Mouse (Mus musculus): ENCODE measurements around the gene Pde6g. TPM values are rescaled to one million over a fixed set of nuclear protein-coding genes. Genes with fewer than 3 reads are reported as not detected.

The Pde6g gene
- total RNA-seq, 1 experiment, result not detected

DNA sequence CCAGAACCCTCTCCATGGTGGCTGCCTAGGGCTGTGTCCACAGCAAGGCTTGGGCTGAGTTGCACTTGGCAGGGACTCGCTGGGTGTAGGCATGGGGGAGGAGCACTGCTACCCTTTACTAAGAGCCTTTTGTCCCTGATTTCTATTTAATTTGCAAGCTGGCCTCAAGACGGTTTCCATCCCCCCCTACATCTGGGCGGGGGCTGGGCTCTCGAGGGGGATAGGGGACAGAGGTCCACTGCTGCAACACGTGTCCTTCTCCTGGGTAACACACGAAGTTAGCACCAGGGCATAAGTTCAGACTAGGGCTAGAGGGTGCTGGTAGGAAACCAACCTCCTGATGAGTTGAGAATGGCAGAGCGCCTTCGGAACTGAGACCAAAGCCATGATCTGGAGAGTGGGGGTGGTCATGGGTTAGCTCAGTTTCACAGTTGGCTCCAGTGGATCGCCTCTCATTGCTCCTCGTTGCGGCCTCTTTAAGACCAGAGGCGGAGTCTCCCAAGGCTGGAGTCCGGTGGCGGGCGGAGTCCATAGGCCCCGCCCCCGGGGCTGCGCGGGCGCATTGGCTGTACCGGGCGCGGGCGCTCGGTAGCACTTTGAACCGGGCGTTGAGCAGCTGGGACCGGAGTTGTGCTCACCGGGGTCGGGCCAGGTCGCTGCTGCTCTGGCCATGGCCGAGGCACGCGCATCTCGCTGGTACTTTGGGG, 38.2 kb upstream of the Pde6g start, which contains the start of gene Slc25a10:
Gene Slc25a10, plus strand, starts transcription at position 524 of the 707 bp plus-strand sequence.
- in situ Hi-C loops (cut with MboI; ENCODE audit: low sequenced_read_pairs in 2 of 2, unreplicated experiment in 2 of 2), result no loop called here
- TF ChIP-seq CHD2 (IDR thresholded peaks at IDR 0.05; ENCODE audit: low read depth, low read length) (no peak), ZC3H11A (IDR thresholded peaks at IDR 0.05; ENCODE audit: borderline replicate concordance, low read depth, low read length) (no peak), HCFC1 (IDR thresholded peaks at IDR 0.05; ENCODE audit: borderline replicate concordance, insufficient read depth, low read length) (no peak), ZNF384 (IDR thresholded peaks at IDR 0.05; ENCODE audit: low read depth, low read length) (no peak), MAFK (IDR thresholded peaks at IDR 0.05; ENCODE audit: insufficient read depth, low read depth, low read length) (no peak)
- Histone ChIP-seq H3K4me3 (ENCODE audit: insufficient read depth in 1 of 2, low read depth in 1 of 2, low read length in 2 of 2, poor library complexity in 1 of 2, severe bottlenecking in 1 of 2) (peak within 1 kb of the TSS; percentile 72 to 84), H3K4me1 (ENCODE audit: control insufficient read depth in 2 of 2, insufficient read depth in 2 of 2, low read length in 2 of 2, poor library complexity in 1 of 2) (peaks cover 3 to 12% of the 10 kb centered on the region in 2 experiments; a peak in 1 of 4 replicates), H3K9ac (ENCODE audit: insufficient read depth, low read depth, low read length, poor library complexity, severe bottlenecking) (peak within 1 kb of the TSS; percentile 72), H3K27ac (ENCODE audit: insufficient read depth, low read depth, low read length, poor library complexity, severe bottlenecking) (peak within 1 kb of the TSS; percentile 22; the same call in 1 of the 2 replicates), H3K36me3 (ENCODE audit: control insufficient read depth, insufficient read depth, low read length, poor library complexity, severe bottlenecking) (peaks cover 44% of the 10 kb centered on the region), H3K9me3 (ENCODE audit: control insufficient read depth, insufficient read depth, low read depth, low read length) (no peaks in the 10 kb centered on the region)
- peak; percentile 74 for DNase-seq (ENCODE audit: low read depth, low spot score)

DNA sequence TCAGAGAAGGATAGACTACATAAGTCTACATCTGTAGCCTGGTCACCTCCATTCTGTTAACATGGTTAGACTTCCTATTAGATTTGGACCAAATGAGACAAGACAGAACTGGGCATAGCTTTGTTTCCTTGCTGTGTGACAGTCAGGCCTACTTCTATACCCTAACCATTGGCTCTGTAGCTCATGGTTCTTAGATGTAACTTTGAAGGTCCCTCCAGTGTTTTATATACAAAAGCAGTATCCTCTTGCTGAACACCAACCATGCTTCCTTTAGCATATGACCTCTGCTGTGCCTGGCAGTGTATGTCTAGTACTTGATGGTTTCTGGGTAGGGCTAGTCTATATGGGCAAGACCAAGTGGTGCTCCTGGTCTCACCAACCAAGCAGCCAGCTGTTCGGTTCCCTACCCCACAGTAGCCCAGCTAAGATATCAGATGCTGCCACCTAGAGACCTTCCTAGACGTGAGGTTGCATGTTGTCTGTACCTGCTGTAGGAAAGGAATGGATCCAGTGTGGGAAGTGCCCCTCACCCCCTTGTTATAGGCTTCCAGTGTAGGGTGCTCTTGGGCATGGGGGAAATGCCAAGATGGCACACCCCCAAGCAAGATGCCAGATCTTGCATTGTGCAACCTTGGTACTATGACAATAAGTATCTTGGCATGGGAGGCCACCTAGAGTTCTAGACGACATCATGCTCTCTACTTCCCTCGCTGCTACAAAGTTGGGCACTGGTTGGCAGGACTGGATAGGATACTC, 37.2 kb upstream of the Pde6g start:
- in situ Hi-C loops (cut with MboI; ENCODE audit: low sequenced_read_pairs in 2 of 2, unreplicated experiment in 2 of 2), result no loop called here
- H3K36me3 ChIP-seq (ENCODE audit: control insufficient read depth, insufficient read depth, low read length, poor library complexity, severe bottlenecking), result peaks cover 44% of the 10 kb centered on the region
- no peaks in the 10 kb centered on the region for H3K9me3 ChIP-seq (ENCODE audit: control insufficient read depth, insufficient read depth, low read depth, low read length)
- H3K4me1 ChIP-seq (ENCODE audit: control insufficient read depth in 2 of 2, insufficient read depth in 2 of 2, low read length in 2 of 2, poor library complexity in 1 of 2), result peaks cover 3 to 16% of the 10 kb centered on the region in 2 experiments; a peak in 1 of 4 replicates
- no peak overlapping the region for H3K9ac ChIP-seq (ENCODE audit: insufficient read depth, low read depth, low read length, poor library complexity, severe bottlenecking)
- TF ChIP-seq CHD2 (IDR thresholded peaks at IDR 0.05; ENCODE audit: low read depth, low read length) (no peak), ZNF384 (IDR thresholded peaks at IDR 0.05; ENCODE audit: low read depth, low read length) (no peak), HCFC1 (IDR thresholded peaks at IDR 0.05; ENCODE audit: borderline replicate concordance, insufficient read depth, low read length) (no peak), MAFK (IDR thresholded peaks at IDR 0.05; ENCODE audit: insufficient read depth, low read depth, low read length) (no peak), ZC3H11A (IDR thresholded peaks at IDR 0.05; ENCODE audit: borderline replicate concordance, low read depth, low read length) (no peak)
- H3K4me3 ChIP-seq (ENCODE audit: insufficient read depth in 1 of 2, low read depth in 1 of 2, low read length in 2 of 2, poor library complexity in 1 of 2, severe bottlenecking in 1 of 2), result no peak overlapping the region
- DNase-seq (ENCODE audit: low read depth, low spot score), result no peak
- no peak overlapping the region; the same call in 1 of the 2 replicates for H3K27ac ChIP-seq (ENCODE audit: insufficient read depth, low read depth, low read length, poor library complexity, severe bottlenecking)

DNA sequence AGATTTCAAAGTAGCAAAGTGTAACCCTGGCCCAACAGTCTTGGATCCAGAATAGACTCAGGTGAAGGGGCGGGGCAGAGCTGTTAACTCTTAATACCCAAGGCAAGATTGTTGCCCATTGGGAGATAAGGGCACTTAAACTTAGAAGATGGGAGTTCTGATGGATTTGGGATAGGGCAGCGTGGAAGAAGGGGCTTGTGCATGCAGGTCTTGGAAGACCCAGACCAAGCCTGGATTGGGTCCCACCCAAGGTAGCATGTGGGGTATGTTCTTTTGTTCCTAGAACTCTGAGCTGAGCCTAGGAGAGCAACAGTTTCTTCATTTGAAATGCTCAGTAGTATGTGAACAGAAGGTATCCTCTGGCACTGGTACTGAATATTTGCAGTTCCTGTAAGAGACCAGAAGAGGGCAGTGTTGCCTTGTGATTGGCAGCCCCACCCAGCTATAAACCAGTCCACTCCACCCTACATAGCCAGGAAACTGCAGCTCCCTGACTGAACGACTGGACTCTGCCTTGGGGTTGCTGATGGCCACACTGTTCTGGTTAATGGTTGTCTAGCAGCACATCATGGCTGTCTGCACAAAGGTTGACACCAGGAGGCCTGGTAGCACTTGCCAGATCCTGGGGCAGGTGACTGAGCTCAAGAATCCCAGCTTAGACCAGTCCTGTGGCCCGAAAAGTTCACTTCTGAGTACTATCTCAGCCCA, 35.9 kb upstream of the Pde6g start:
- in situ Hi-C loops (cut with MboI; ENCODE audit: low sequenced_read_pairs in 2 of 2, unreplicated experiment in 2 of 2), result no loop called here
- H3K4me3 ChIP-seq (ENCODE audit: insufficient read depth in 1 of 2, low read depth in 1 of 2, low read length in 2 of 2, poor library complexity in 1 of 2, severe bottlenecking in 1 of 2), result no peak overlapping the region
- H3K27ac ChIP-seq (ENCODE audit: insufficient read depth, low read depth, low read length, poor library complexity, severe bottlenecking), result no peak overlapping the region
- peaks cover 3 to 17% of the 10 kb centered on the region in 2 experiments; a peak in 1 of 4 replicates for H3K4me1 ChIP-seq (ENCODE audit: control insufficient read depth in 2 of 2, insufficient read depth in 2 of 2, low read length in 2 of 2, poor library complexity in 1 of 2)
- peak; percentile 66 for DNase-seq (ENCODE audit: low read depth, low spot score)
- H3K36me3 ChIP-seq (ENCODE audit: control insufficient read depth, insufficient read depth, low read length, poor library complexity, severe bottlenecking), result peaks cover 34% of the 10 kb centered on the region
- H3K9me3 ChIP-seq (ENCODE audit: control insufficient read depth, insufficient read depth, low read depth, low read length), result no peaks in the 10 kb centered on the region
- no peak overlapping the region for H3K9ac ChIP-seq (ENCODE audit: insufficient read depth, low read depth, low read length, poor library complexity, severe bottlenecking)
- peak; percentile 30; the same call in 1 of the 2 replicates for TF ChIP-seq ZC3H11A (IDR thresholded peaks at IDR 0.05; ENCODE audit: borderline replicate concordance, low read depth, low read length)
- no peak for TF ChIP-seq MAFK (IDR thresholded peaks at IDR 0.05; ENCODE audit: insufficient read depth, low read depth, low read length)

DNA sequence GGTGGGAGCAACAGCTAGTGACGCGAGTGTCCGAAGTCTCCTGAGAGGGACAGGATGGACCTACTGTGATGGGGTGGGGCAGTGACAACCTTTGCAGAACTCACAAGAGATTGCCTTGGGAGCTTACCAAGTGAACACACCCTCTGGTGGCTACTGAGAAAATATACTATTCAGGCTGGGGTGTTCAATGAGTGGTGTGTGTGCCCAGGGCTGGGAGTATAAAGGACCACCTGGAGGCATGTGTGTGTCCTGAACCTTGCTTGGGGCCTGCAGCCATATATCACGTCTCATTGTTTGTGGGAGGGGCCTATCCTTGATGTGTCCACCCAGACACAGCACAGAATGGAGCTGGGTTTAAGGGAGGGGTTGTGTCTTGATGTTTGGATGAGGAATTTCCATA, 35.2 kb upstream of the Pde6g start:
- H3K27ac ChIP-seq (ENCODE audit: insufficient read depth, low read depth, low read length, poor library complexity, severe bottlenecking), result no peak overlapping the region
- peaks cover 34% of the 10 kb centered on the region for H3K36me3 ChIP-seq (ENCODE audit: control insufficient read depth, insufficient read depth, low read length, poor library complexity, severe bottlenecking)
- in situ Hi-C loops (cut with MboI; ENCODE audit: low sequenced_read_pairs in 2 of 2, unreplicated experiment in 2 of 2), result no loop called here
- no peak overlapping the region for H3K9ac ChIP-seq (ENCODE audit: insufficient read depth, low read depth, low read length, poor library complexity, severe bottlenecking)
- no peaks in the 10 kb centered on the region for H3K9me3 ChIP-seq (ENCODE audit: control insufficient read depth, insufficient read depth, low read depth, low read length)
- DNase-seq (ENCODE audit: low read depth, low spot score), result no peak
- TF ChIP-seq ZNF384 (IDR thresholded peaks at IDR 0.05; ENCODE audit: low read depth, low read length), result no peak
- no peak overlapping the region for H3K4me3 ChIP-seq (ENCODE audit: insufficient read depth in 1 of 2, low read depth in 1 of 2, low read length in 2 of 2, poor library complexity in 1 of 2, severe bottlenecking in 1 of 2)
- peaks cover 6 to 17% of the 10 kb centered on the region in 2 experiments; a peak in 2 of 4 replicates for H3K4me1 ChIP-seq (ENCODE audit: control insufficient read depth in 2 of 2, insufficient read depth in 2 of 2, low read length in 2 of 2, poor library complexity in 1 of 2)
